Mouse (Mus musculus) kidney, adult 2 months (tissue): ENCODE measurements around the gene Metrnl. TPM values are rescaled to one million over a fixed set of nuclear protein-coding genes. Genes with fewer than 3 reads are reported as not detected.

ENCODE experiments used
- DNase-seq: peaks from one replicate; pipeline ENCODE4 v3.0.0; 2021
- H3K27ac ChIP-seq: fragments of 200-500 bp; 2 replicates; pipeline ENCODE4 v1.5.1; 2012; ENCODE audit warnings: low read depth, low read length, control low read depth, inconsistent platforms; ENCODE audit not compliant: insufficient read depth
- H3K27me3 ChIP-seq: fragments of 200-500 bp; replicated peaks from 2 replicates; pipeline ENCODE4 v1.6.1; 2012; ENCODE audit warnings: mild to moderate bottlenecking, moderate library complexity, low read length, inconsistent platforms; ENCODE audit not compliant: control insufficient read depth, insufficient read depth
- H3K36me3 ChIP-seq: fragments of 200-500 bp; 2 replicates; pipeline ENCODE4 v1.6.1; 2012; ENCODE audit warnings: mild to moderate bottlenecking, moderate library complexity, low read length, inconsistent platforms; ENCODE audit not compliant: control insufficient read depth, insufficient read depth
- H3K4me1 ChIP-seq: fragments of 200-500 bp; 2 replicates; pipeline ENCODE4 v1.6.1; 2011; ENCODE audit warnings: low read length; ENCODE audit not compliant: control insufficient read depth, insufficient read depth
- H3K4me3 ChIP-seq: fragments of 200-500 bp; 2 replicates; pipeline ENCODE4 v1.5.1; 2011; ENCODE audit warnings: mild to moderate bottlenecking, low read depth, low read length, control low read depth; ENCODE audit not compliant: insufficient read depth
- CTCF ChIP-seq: fragments of 200-500 bp; conservative IDR thresholded peaks from 2 replicates; pipeline ENCODE4 v1.5.1; 2011; ENCODE audit warnings: low read depth, mild to moderate bottlenecking, control low read depth, low read length, moderate library complexity, mixed read lengths; ENCODE audit not compliant: insufficient read depth, insufficient read length
- POLR2A ChIP-seq: fragments of 200-500 bp; IDR thresholded peaks from one replicate; pipeline ENCODE4 v1.6.1; 2011; ENCODE audit warnings: low read depth, low read length, control low read depth
- WGBS: fragments of 180-500 bp; shearing (Covaris S2); methylation state at CpG from one replicate; pipeline ENCODE4 v1.1.7; 2018; 5-methylcytosine and 5-hydroxymethylcytosine counted together
- polyA plus RNA-seq: library from polyadenylated mRNA; depleted of rRNA; stranded (reverse); fragments of >200 nt; gene quantifications from 2 replicates; pipeline ENCODE4 v1.2.3, GENCODE M21; 2012

Metrnl gene
- polyA plus RNA-seq, 1 experiment: 42.6 TPM

DNA sequence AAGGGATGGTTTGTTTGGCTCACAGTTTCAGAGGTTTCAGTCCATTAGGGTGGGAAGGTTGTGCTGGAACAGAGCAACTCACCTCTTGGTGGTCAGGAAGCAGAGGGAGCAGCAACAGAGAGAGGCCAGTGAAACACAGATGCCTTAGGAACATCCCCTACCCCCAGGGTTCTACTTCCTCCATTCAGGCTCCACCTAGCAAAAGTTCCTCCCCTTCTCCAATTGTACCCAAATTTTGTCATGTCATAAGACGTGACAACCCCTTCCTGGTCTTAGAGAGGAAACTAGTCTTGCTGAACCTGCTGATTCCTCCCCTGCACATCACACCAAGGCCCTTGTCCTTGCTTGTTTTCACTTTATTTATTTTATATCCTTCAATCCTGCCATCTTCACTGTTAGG is 32.8 kb downstream of the Metrnl start:
- H3K4me3 ChIP-seq: no peak overlapping the region
- no peaks in the 10 kb centered on the region for H3K27me3 ChIP-seq
- H3K27ac ChIP-seq: no peak overlapping the region
- H3K4me1 ChIP-seq: no peaks in the 10 kb centered on the region
- WGBS: 78% methylated on average over 1 of the region's 1 CpGs
- TF ChIP-seq CTCF: no peak
- no peak for TF ChIP-seq POLR2A
- no peak for DNase-seq
- no peaks in the 10 kb centered on the region for H3K36me3 ChIP-seq

DNA sequence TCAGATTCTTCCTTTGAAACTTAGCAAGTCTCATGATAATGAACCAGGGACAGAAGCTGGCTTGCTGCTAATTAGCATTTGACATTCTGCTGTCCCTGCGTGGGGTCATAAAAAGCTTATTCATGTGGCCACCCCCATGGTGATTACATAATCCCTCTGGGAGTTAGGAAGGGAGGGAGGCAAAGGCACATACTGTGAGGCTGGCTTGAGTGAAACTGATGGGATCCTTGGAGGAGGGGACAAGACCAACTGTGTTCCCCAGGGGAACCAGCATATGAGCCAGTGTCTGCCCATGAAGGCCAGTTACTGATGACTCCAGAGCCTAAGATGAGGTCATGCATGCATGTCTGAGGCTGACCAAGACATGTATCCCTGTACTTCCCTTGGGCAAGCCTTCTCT is 33.5 kb downstream of the Metrnl start:
- WGBS: 21% methylated on average over 1 of the region's 1 CpGs
- Histone ChIP-seq H3K27ac (no peak overlapping the region), H3K4me1 (no peaks in the 10 kb centered on the region), H3K27me3 (no peaks in the 10 kb centered on the region), H3K36me3 (no peaks in the 10 kb centered on the region), H3K4me3 (no peak overlapping the region)
- TF ChIP-seq CTCF: no peak
- no peak for TF ChIP-seq POLR2A
- DNase-seq: no peak

DNA sequence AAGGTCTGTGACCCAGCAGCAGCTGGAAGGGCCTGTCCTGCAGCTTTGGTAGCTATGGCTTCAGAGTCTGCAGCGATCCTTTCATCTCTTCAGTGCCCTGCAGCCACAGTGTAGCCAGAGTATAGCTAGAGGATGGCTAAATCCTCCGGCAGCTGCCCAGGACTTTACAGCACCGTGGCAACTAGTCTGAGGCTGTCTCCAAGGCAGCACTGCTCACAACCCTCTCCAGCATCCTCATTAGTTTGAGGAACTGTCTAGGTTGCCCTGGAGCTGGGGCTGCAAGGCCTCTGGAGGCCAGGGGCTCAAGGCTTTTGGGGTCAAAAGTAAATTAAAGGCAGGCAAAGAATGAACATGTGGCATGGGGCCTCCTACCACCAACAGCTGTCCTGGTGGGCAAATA is 37.3 kb downstream of the Metrnl start:
- Histone ChIP-seq H3K4me3 (no peak overlapping the region), H3K27ac (no peak overlapping the region), H3K4me1 (peaks cover 3% of the 10 kb centered on the region; the same call in 1 of the 2 replicates), H3K27me3 (no peaks in the 10 kb centered on the region), H3K36me3 (no peaks in the 10 kb centered on the region)
- DNase-seq: no peak
- TF ChIP-seq CTCF: no peak
- TF ChIP-seq POLR2A: no peak
- WGBS: 84% methylated on average over 3 of the region's 3 CpGs

DNA sequence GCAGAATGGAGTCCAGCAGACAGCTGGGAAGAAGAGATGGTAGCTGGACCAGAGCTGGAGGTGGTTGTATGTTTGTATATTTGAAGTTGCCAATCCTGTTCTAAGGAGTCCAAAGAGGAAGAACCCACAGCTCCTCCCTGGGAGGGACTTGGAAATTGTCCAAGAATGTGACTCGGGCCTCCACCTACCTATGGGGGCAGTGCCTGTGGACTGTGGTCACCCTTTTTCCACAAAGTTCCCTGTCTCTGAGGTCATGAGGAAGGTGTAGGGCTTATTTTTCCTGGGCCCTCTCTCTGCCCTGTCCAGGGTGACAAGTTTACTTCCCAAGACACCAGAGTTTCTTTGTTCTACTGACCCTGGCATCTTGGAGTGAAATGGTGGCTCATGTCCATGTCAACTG is 39.6 kb downstream of the Metrnl start:
- H3K4me1 ChIP-seq: peaks cover 3% of the 10 kb centered on the region; the same call in 1 of the 2 replicates
- no peak overlapping the region for H3K27ac ChIP-seq
- no peaks in the 10 kb centered on the region for H3K36me3 ChIP-seq
- 10% methylated on average over 1 of the region's 1 CpGs for WGBS
- TF ChIP-seq POLR2A (no peak), CTCF (no peak)
- no peak overlapping the region for H3K4me3 ChIP-seq
- DNase-seq: peak; percentile 55
- no peaks in the 10 kb centered on the region for H3K27me3 ChIP-seq

DNA sequence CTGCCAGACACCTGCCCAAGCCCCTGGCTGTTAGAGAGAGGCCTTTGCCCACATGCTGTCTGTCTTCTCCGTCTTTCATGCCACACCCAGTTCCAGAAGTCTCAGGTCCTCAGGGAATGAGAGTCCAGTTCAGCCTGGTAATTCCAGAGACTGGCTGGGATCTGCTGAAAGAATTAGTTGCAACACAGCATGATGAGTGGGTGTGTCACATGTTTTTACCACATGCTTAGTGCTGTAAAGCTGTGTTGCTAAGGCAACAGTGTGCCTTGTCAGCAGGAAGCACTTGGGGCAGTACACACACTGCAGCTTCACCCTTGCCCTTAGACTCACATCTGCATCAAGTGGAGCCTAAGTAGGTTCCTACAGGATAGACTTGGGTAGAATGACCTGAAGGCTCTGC is 40.1 kb downstream of the Metrnl start:
- H3K4me1 ChIP-seq: peaks cover 3% of the 10 kb centered on the region; the same call in 1 of the 2 replicates
- no peak overlapping the region for H3K27ac ChIP-seq
- H3K27me3 ChIP-seq: no peaks in the 10 kb centered on the region
- no peak overlapping the region for H3K4me3 ChIP-seq
- DNase-seq: no peak
- 44% methylated on average over 1 of the region's 1 CpGs for WGBS
- H3K36me3 ChIP-seq: no peaks in the 10 kb centered on the region
- TF ChIP-seq CTCF (no peak), POLR2A (no peak)

DNA sequence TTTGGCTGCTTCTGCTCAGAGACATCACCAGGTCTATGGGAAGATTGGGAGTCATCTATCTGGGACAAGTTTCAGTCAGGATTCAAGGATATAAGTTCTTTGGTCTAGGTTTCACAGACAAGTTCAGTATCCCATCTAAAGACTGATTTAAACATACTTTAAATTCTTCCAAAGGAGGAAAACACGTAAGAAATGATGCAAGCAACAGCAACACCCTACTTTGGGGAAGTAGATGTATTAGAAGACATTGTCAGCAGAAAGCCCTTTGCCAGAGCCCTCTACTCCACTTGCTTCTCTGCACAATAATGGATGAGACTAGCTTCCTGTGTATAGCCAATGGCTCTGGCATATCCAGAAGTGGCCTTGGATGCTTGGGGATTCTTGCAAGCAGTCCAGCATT is 41.8 kb downstream of the Metrnl start:
- Histone ChIP-seq H3K4me3 (no peak overlapping the region), H3K27me3 (no peaks in the 10 kb centered on the region), H3K27ac (no peak overlapping the region), H3K36me3 (no peaks in the 10 kb centered on the region), H3K4me1 (peaks cover 3% of the 10 kb centered on the region; the same call in 1 of the 2 replicates)
- no peak for TF ChIP-seq POLR2A
- no peak for TF ChIP-seq CTCF
- DNase-seq: no peak
- WGBS: 85% methylated on average over 1 of the region's 1 CpGs

DNA sequence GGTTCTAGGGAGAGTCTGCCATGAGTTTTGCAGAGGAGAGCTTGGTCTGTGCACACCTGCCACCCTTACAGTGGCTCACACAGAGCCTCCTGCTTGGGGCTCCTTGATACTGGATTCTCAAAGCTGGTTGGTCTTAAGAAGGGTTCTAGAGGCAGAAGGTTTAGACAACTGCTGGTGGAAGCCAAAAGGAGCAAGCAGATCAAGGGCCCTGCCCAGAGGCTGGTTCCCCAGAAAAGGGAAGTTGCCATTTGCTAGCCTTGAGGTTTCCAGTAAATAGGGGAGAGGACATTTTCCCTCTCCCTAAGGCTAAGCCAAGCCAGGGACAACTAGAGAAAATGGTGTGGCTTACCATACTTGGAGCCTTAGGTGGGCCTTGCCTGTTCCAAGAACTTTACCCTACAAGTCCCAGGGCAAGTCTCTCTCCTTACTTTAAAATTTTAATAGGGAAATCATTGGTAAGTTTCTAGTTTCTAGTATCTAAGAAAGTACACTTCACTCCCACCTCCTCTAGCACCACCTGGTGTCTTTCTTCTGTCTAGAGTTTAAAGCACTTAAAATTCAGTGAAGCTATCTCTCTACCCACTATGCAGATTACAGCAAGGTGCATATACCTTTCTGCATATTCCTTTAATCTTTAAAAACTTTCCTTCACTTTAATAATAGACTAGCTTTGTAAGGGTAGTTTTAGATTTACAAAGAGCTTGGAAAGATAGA is 42.7 kb downstream of the Metrnl start:
- H3K4me3 ChIP-seq: no peak overlapping the region
- no peak for DNase-seq
- TF ChIP-seq POLR2A: no peak
- no peak for TF ChIP-seq CTCF
- H3K27ac ChIP-seq: no peak overlapping the region
- H3K36me3 ChIP-seq: no peaks in the 10 kb centered on the region
- peaks cover 3% of the 10 kb centered on the region; the same call in 1 of the 2 replicates for H3K4me1 ChIP-seq
- no peaks in the 10 kb centered on the region for H3K27me3 ChIP-seq
